In genomic region chr2:139612410-139613107, GRCm38 (mm10) we compare ENCODE assay signal across 20 mouse cellular contexts.
A peak's percentile ranks its signal among the peaks of the same experiment; 100 is the strongest.
DNase-seq lines count a peak whose midpoint lies in the region; ATAC-seq and TF ChIP-seq lines count a peak whose summit lies in the region.
"Had no signal": no experiment of that assay in that cellular context is flagged by ENCODE, and none has a peak within 500 bp of the region (broad histone marks: within the 10 kb centered on the region; RNA-seq: fewer than 3 reads in every experiment).

No protein-coding gene starts in this region.

- WGBS in lung, embryonic 14.5 days: 34% methylated on average over 10 of the region's 10 CpGs

- ATAC-seq in lung, embryonic 14.5 days (ENCODE audit: insufficient read depth): no peak
- no peak for ATAC-seq in megakaryocyte-erythroid progenitor cell, adult 5-6 weeks (replicated peaks; ENCODE audit: low FRiP score, low TSS enrichment, poor library complexity, severe bottlenecking)
- ATAC-seq: forebrain, embryonic 13.5 days; liver, embryonic 12.5 days had no signal

- DNase-seq in gastrocnemius, postnatal 14 days: peak; percentile 12
- DNase-seq in gastrocnemius, postnatal 10 days: no peak
- DNase-seq in lung, embryonic 14.5 days: peak; percentile 13
- DNase-seq in lung, adult 18-20 months: no peak
- peak; percentile 9 for DNase-seq in adrenal gland, postnatal 25 days
- peak; percentile 23 for DNase-seq in neural tube, embryonic 10.5 days (ENCODE audit: extremely low spot score, low spot score)
- DNase-seq in urinary bladder, postnatal 14 days (ENCODE audit: low spot score): no peak
- DNase-seq: B cell, adult 2 months; cerebellum, adult 2 months; kidney, postnatal 10 days; layer of hippocampus, postnatal 36 days; lung, postnatal 4 days; spleen, adult 18-20 months; thymus, postnatal 36 days had no signal

- H3K4me3 ChIP-seq in lung, embryonic 14.5 days (ENCODE audit: low read depth, low read length): no peak overlapping the region
- H3K4me3 ChIP-seq: embryonic facial prominence, embryonic 15.5 days; forebrain, embryonic 13.5 days; heart, embryonic 15.5 days; hindbrain, embryonic 15.5 days; liver, embryonic 12.5 days had no signal

- H3K27me3 ChIP-seq in lung, embryonic 14.5 days (ENCODE audit: insufficient read depth, low read length): no peaks in the 10 kb centered on the region
- H3K27me3 ChIP-seq: embryonic facial prominence, embryonic 15.5 days; liver, embryonic 12.5 days had no signal

- H3K9me3 ChIP-seq in lung, embryonic 14.5 days (ENCODE audit: low read depth, low read length): no peaks in the 10 kb centered on the region
- H3K9me3 ChIP-seq: embryonic facial prominence, embryonic 15.5 days; forebrain, embryonic 13.5 days; heart, embryonic 15.5 days; hindbrain, embryonic 15.5 days; liver, embryonic 12.5 days had no signal

- TF ChIP-seq CTCF in lung, embryonic 14.5 days (IDR thresholded peaks at IDR 0.05; ENCODE audit: low read depth): no peak

- intact Hi-C loops in gastrocnemius, postnatal 14 days (cut with DNase I; ENCODE audit: low total_unique reads): no loop called here

- H3K9ac ChIP-seq in lung, embryonic 14.5 days: no peak overlapping the region
- H3K9ac ChIP-seq: embryonic facial prominence, embryonic 15.5 days; forebrain, embryonic 13.5 days; heart, embryonic 15.5 days; hindbrain, embryonic 15.5 days; liver, embryonic 12.5 days had no signal

- H3K4me1 ChIP-seq in lung, embryonic 14.5 days (ENCODE audit: insufficient read depth): peaks cover 3% of the 10 kb centered on the region; the same call in 1 of the 2 replicates
- H3K4me1 ChIP-seq: heart, embryonic 15.5 days; liver, embryonic 12.5 days had no signal

- no peaks in the 10 kb centered on the region for H3K36me3 ChIP-seq in lung, embryonic 14.5 days (ENCODE audit: insufficient read depth)
- H3K36me3 ChIP-seq: embryonic facial prominence, embryonic 15.5 days; heart, embryonic 15.5 days; hindbrain, embryonic 15.5 days; liver, embryonic 12.5 days had no signal

- H3K27ac ChIP-seq in lung, embryonic 14.5 days (ENCODE audit: low read depth): no peak overlapping the region
- H3K27ac ChIP-seq: embryonic facial prominence, embryonic 15.5 days; forebrain, embryonic 13.5 days; heart, embryonic 15.5 days; hindbrain, embryonic 15.5 days; liver, embryonic 12.5 days had no signal

- no peak overlapping the region for H3K4me2 ChIP-seq in lung, embryonic 14.5 days
- H3K4me2 ChIP-seq: embryonic facial prominence, embryonic 15.5 days; forebrain, embryonic 13.5 days; heart, embryonic 15.5 days; hindbrain, embryonic 15.5 days; liver, embryonic 12.5 days had no signal

Comparison
In these comparisons a context has a peak if more than half of its experiments do, and no peak if none do; other contexts are left out.
1. DNase-seq: peak in gastrocnemius, postnatal 14 days (single experiment), lung, embryonic 14.5 days (single experiment), adrenal gland, postnatal 25 days (single experiment) and neural tube, embryonic 10.5 days (single experiment); none in gastrocnemius, postnatal 10 days (single experiment), lung, adult 18-20 months (0 of 2) and urinary bladder, postnatal 14 days (single experiment).